Mouse (Mus musculus) neural tube, embryonic 11.5 days (tissue): Measurements from ENCODE around the gene Dyrk3. TPM values are rescaled to one million over a fixed set of nuclear protein-coding genes. Genes with fewer than 3 reads are reported as not detected.
A peak's percentile ranks its signal among the peaks of the same experiment; 100 is the strongest.

Experiments
- ATAC-seq: fragments of 200-750 bp; cut with Nextera tagmentation; 2 replicates; pipeline ENCODE4 v1.8.0; 2017; ENCODE audit warnings: moderate number of reproducible peaks, mild to moderate bottlenecking, moderate TSS enrichment, moderate library complexity; ENCODE audit not compliant: insufficient read depth, low FRiP score, low TSS enrichment
- DNase-seq: peaks from one replicate; pipeline ENCODE4 v3.0.0-alpha.2; 2015; ENCODE audit warnings: low spot score
- H3K27ac ChIP-seq: fragments of 300-500 bp; sonication (generic); 2 replicates; pipeline ENCODE4 v1.5.1; 2014; ENCODE audit warnings: low read depth, mild to moderate bottlenecking, low read length
- H3K27me3 ChIP-seq: fragments of 300-500 bp; sonication (generic); 2 replicates; pipeline ENCODE4 v1.6.1; 2014; ENCODE audit warnings: mild to moderate bottlenecking, low read length, mixed read lengths; ENCODE audit not compliant: control insufficient read depth, insufficient read depth
- H3K36me3 ChIP-seq: fragments of 300-500 bp; sonication (generic); 2 replicates; pipeline ENCODE4 v1.6.1; 2014; ENCODE audit warnings: mild to moderate bottlenecking, low read length, moderate library complexity, mixed read lengths; ENCODE audit not compliant: control insufficient read depth, insufficient read depth
- H3K4me1 ChIP-seq: fragments of 300-500 bp; sonication (generic); 2 replicates; pipeline ENCODE4 v1.6.1; 2014; ENCODE audit warnings: low read length, mixed read lengths; ENCODE audit not compliant: control insufficient read depth, insufficient read depth
- H3K4me2 ChIP-seq: fragments of 300-500 bp; sonication (generic); 2 replicates; pipeline ENCODE4 v1.6.1; 2014; ENCODE audit warnings: low read depth, mild to moderate bottlenecking, moderate library complexity
- H3K4me3 ChIP-seq: fragments of 300-500 bp; sonication (generic); 2 replicates; pipeline ENCODE4 v1.5.1; 2014; ENCODE audit warnings: low read depth, low read length
- H3K9ac ChIP-seq: fragments of 300-500 bp; sonication (generic); 2 replicates; pipeline ENCODE4 v1.6.1; 2014; ENCODE audit warnings: mild to moderate bottlenecking, low read length
- H3K9me3 ChIP-seq: fragments of 300-500 bp; sonication (generic); 2 replicates; pipeline ENCODE4 v1.6.1; 2016; ENCODE audit warnings: low read length; ENCODE audit not compliant: control insufficient read depth
- WGBS: fragments of 180-500 bp; shearing (Covaris S2); extraction: QIAGEN DNeasy Blood & Tissue Kit; methylation state at CpG from one replicate; pipeline ENCODE4 v1.1.7; 2014; 5-methylcytosine and 5-hydroxymethylcytosine counted together
- polyA plus RNA-seq: library from polyadenylated mRNA; unstranded; fragments of >200 nt; fragmentation: Nextera tagmentation; extraction: Ambion mirVana; gene quantifications from 2 replicates; pipeline ENCODE4 v1.2.1, GENCODE M21; 2014

The Dyrk3 gene
- 10.4 and 11.3 TPM in 2 replicates for polyA plus RNA-seq

DNA sequence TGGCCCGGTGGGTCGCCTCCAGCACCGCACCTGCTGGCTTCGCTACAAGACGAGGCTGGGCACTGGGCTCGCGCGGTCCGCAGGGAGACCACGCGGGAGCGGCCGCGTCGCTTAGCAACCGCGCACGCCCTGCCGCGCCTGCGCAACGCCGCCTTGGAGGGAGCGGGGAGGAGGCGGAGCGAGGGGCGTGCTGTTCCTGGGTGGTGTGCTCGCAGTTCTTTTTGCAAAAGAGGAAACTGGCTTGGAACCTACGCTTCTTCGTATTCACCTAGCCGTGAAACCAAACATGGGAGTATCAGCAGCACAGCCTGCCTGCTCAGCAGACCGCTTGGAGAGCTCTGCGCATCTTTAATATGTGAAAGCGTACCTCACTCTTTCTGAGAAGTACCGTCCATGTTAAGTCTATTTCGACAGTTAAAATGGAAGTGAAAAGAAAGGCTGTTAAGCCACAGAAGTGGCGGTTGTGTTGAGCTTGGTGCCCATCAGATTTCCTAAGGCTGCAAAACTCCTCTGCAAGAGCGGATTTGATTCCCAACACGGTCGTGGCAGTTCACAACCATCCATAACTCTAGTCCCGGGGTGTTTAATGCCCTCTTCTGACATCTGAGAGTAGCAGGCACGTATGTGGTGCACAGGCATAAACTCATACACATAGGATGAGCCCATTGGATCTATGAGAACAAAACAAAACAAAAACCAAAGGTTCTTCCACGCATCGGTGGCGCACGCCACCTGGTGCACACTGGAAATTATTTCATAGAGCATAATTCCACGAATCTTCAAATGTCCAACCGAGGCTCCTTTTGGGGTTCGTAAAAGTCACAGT lies at the start of gene Dyrk3:
Gene Dyrk3, minus strand, starts transcription at position 150 of the 826 bp plus-strand sequence.
- peak within 1 kb of the TSS; percentile 73 for H3K4me2 ChIP-seq

DNA sequence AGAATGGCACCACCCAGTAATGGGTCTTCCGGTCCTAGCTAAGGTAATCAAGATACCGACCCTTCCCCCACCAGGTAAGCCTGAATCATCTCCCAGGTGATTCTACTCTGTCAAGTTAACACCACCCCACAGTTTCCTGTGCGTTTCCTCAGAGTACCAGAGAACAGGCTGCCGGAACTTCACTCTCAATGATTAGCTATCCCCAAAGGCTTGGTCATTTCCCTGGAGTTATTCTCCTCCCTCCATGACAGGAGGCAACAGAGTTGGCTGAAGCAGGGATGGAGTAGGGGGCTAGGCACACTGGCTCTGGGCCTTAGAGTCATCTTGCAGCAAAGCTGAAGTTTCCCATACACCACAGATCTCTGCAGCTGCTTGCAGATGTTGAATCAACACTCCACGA lies 49.7 kb upstream of the Dyrk3 start:
- H3K4me3 ChIP-seq = no peak overlapping the region
- H3K4me1 ChIP-seq = no peaks in the 10 kb centered on the region
- H3K27ac ChIP-seq = no peak overlapping the region
- ATAC-seq = no peak
- no peak overlapping the region for H3K9ac ChIP-seq
- no peak overlapping the region for H3K4me2 ChIP-seq
- WGBS = 91% methylated on average over 5 of the region's 5 CpGs
- H3K36me3 ChIP-seq = no peaks in the 10 kb centered on the region
- DNase-seq = no peak
- H3K9me3 ChIP-seq = no peaks in the 10 kb centered on the region
- no peaks in the 10 kb centered on the region for H3K27me3 ChIP-seq

More for the DNA sequence above, at the start of gene Dyrk3:
- WGBS = 7% methylated on average over 49 of the region's 49 CpGs
- Histone ChIP-seq H3K27ac (peak within 1 kb of the TSS; percentile 80), H3K36me3 (no peaks in the 10 kb centered on the region), H3K9ac (peak within 1 kb of the TSS; percentile 67), H3K27me3 (no peaks in the 10 kb centered on the region), H3K4me1 (peaks cover 4% of the 10 kb centered on the region; the same call in 1 of the 2 replicates), H3K9me3 (no peaks in the 10 kb centered on the region), H3K4me3 (peak within 1 kb of the TSS; percentile 62)
- peak; percentile 96 for ATAC-seq
- DNase-seq = peak; percentile 98

DNA sequence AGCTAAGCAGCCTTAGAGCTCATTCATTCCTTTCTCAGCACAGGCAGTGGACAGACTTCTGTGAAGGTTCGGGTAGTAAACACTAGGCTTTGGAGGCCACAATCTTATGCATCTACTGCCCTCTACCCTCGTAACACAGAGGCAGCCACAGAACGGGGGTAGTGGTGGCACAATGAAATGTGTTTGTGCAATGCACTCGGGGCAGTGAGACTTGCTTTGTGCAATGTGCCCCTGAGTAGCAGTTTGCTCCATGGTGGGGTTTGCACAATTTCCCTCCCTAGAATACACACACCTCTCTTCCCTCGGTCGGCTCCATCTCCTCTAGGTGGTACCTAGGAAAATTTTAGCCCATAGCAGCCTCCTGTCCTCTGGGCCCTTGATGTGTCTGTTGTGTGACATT lies 48.9 kb upstream of the Dyrk3 start:
- 84% methylated on average over 6 of the region's 6 CpGs for WGBS
- no peak overlapping the region for H3K4me3 ChIP-seq
- no peak for ATAC-seq
- no peak overlapping the region for H3K4me2 ChIP-seq
- DNase-seq = no peak
- H3K4me1 ChIP-seq = no peaks in the 10 kb centered on the region
- H3K36me3 ChIP-seq = no peaks in the 10 kb centered on the region
- H3K9ac ChIP-seq = no peak overlapping the region
- H3K27ac ChIP-seq = no peak overlapping the region
- no peaks in the 10 kb centered on the region for H3K9me3 ChIP-seq
- H3K27me3 ChIP-seq = no peaks in the 10 kb centered on the region

DNA sequence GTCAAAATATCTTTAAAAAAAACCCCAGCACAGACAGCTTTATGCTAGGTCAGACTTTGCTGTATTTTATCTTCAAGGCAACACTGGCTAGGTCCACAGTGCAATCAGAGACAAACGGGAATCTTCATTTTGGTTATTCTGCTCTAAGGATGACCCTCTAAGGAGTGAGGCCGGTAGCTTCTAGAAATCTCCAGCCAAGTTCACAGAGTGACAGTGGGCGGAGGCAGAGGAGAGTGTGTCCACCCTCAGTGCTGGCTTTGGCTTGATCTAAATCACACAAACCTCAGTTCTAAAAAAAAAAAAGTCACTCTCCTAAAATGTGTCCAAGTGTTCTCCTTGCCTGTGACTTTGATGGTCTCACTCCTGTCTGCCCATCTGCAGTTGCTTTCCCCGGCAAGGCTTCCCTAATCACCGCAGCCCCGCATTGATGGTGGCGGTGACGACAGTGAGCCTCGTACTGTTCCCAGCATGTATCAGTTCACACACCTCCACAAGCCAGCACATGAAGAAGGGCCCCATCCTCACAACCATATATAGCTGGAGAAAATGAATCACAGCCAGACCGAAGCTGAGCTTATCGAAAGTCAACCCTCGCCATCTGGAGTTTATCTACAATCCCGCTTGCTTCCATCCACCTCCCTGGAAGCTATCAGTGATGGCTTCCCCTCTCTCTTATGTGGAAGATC lies 47.8 kb upstream of the Dyrk3 start:
- no peak for ATAC-seq
- Histone ChIP-seq H3K27me3 (no peaks in the 10 kb centered on the region), H3K9me3 (no peaks in the 10 kb centered on the region), H3K9ac (no peak overlapping the region), H3K27ac (no peak overlapping the region), H3K4me1 (no peaks in the 10 kb centered on the region), H3K36me3 (no peaks in the 10 kb centered on the region), H3K4me3 (no peak overlapping the region), H3K4me2 (no peak overlapping the region)
- DNase-seq = no peak
- 86% methylated on average over 13 of the region's 13 CpGs for WGBS

DNA sequence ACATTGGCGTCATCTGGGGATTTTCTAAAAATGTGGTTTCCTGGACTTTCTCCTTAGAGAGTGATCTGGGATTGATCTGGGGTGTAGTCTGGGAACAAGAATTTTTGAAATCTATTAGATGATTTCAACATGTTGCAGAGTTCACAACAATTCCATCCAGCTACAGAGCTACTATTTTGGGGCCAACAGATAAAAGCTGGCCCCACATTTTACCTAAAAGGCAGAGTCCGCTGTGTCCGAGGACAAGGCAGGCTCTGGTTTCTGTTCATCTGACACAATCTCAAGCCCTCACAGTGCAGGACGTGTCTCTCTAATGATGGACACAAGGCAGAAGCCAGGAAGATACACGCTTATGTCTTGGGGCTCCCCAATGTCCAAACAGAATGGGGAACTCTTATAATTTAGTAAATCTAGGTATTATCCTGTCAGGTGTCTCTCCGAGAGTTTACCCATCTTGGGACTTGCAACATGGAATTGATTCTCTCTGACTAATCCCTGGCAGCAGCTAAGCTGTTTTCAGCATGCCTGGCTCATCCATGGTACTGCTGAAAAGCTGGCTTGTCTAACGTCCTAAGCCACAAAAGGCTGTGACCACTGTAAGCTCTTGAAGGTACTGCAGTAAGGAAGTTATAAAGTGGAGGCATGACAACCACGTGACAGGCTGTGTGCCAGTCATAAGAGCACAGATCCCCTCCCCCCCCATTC lies 47.0 kb upstream of the Dyrk3 start:
- DNase-seq (no peak), ATAC-seq (no peak)
- 85% methylated on average over 8 of the region's 8 CpGs for WGBS
- no peak overlapping the region for H3K4me2 ChIP-seq
- no peak overlapping the region for H3K27ac ChIP-seq
- no peaks in the 10 kb centered on the region for H3K9me3 ChIP-seq
- H3K36me3 ChIP-seq = no peaks in the 10 kb centered on the region
- no peak overlapping the region for H3K4me3 ChIP-seq
- no peak overlapping the region for H3K9ac ChIP-seq
- H3K4me1 ChIP-seq = no peaks in the 10 kb centered on the region
- H3K27me3 ChIP-seq = no peaks in the 10 kb centered on the region

DNA sequence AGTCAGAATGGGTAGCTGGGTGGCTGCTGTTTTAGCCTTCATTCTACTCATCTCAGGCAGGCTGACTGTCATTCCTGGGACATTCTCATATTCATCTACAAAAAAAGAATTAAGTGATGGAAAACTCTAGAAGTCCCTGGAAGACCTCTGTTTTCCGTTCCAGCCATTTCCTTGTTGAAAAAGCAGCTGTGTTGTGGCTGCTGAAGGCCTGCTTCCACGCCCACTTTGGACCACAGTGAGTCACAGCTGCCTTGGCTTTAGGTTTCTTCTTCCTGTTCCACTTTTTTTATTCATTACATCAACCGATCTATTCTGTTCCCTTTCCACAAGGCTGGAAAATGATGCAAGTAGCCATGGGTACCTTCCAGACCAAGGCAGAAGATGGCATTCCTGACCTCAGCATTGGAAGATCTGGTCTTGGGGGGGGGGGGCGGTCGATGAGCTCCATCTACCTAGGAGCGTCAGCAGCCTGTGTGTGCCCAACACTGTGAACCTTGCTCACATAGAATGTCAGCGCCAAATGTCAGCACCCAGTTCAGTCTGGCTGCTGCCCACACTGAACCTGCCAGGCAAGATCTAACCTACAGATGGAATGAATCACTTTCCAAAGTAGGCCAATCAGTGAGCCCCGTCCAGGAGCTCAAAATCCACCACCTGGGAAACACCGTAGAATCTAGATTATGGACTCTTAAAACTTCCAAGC lies 46.3 kb upstream of the Dyrk3 start:
- DNase-seq (no peak), ATAC-seq (no peak)
- no peak overlapping the region for H3K9ac ChIP-seq
- no peak overlapping the region for H3K4me2 ChIP-seq
- H3K9me3 ChIP-seq = no peaks in the 10 kb centered on the region
- 92% methylated on average over 9 of the region's 9 CpGs for WGBS
- H3K27me3 ChIP-seq = no peaks in the 10 kb centered on the region
- no peak overlapping the region for H3K4me3 ChIP-seq
- H3K4me1 ChIP-seq = no peaks in the 10 kb centered on the region
- H3K36me3 ChIP-seq = no peaks in the 10 kb centered on the region; the same call in 1 of the 2 replicates
- no peak overlapping the region for H3K27ac ChIP-seq

DNA sequence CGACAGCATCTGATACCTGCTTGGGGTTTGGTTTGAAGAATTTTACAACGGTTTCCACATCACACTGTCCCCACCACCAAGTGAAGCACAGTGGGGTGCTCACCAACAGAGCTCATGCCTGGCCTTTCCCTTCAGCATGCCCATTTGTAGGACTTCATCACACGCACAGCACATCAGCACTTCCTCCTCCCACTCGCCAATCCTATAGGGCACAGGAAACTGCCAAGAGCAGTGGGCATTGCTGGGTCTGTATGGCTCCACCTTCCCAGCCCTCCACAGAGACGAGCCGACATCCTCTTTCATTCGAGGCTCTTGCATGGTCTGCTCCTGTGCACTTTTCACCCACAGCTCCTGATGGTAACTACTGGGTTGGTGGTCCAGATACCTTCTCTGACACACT lies 45.1 kb upstream of the Dyrk3 start:
- no peak for DNase-seq
- no peak overlapping the region for H3K4me3 ChIP-seq
- 84% methylated on average over 7 of the region's 7 CpGs for WGBS
- no peaks in the 10 kb centered on the region for H3K27me3 ChIP-seq
- no peak for ATAC-seq
- no peaks in the 10 kb centered on the region for H3K4me1 ChIP-seq
- H3K9ac ChIP-seq = no peak overlapping the region
- no peaks in the 10 kb centered on the region; the same call in 1 of the 2 replicates for H3K36me3 ChIP-seq
- H3K27ac ChIP-seq = no peak overlapping the region
- no peaks in the 10 kb centered on the region for H3K9me3 ChIP-seq
- H3K4me2 ChIP-seq = no peak overlapping the region
